Mouse (Mus musculus): ENCODE measurements around the gene Topors.
"Not testable (repeated sequence)": the region's sequence is repeated elsewhere in the genome, so short reads cannot be mapped to it uniquely, and the experiment has no call there.

Topors gene

DNA sequence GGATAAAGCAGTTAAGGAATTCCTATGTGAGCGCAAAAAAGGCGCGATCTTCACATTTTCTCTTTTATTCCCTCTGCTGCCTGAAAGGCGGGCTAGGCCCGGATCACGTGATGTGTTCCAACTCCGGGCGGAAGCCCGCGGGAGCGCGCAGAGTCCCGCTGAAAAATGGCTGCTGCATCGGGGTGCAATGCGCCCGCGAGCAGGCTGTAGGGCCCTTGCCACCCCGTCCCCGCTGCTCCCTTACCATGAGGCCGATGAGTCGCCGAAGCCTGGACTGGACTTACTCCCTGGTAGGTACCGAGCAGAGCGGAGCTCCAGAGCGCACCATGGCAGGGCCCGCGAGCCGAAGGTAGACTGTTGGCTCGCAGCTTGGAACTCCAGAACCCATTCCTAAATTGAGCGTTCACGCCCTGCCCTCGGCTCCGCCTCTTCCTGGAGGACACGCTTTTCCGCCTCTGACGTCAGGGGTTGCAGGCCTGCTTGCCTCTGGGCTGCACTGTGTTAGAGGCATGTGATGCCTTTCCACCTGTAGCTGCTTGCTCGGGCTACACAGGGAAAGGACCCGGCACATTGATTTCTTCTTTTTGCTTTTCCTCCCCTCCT is at the start of gene Topors, which contains the start of gene Smim27:
Topors (minus strand) TSS at position 421 of the 603 bp plus-strand sequence.
Smim27 (plus strand) TSS at position 150 of the 603 bp plus-strand sequence.
- peak; percentile 97 for DNase-seq (ENCODE audit: low spot score)

GRCm38 (mm10) chr4:40317404-40317803 is 47.8 kb upstream of the Topors start:
- DNase-seq (ENCODE audit: low spot score) = no peak

DNA sequence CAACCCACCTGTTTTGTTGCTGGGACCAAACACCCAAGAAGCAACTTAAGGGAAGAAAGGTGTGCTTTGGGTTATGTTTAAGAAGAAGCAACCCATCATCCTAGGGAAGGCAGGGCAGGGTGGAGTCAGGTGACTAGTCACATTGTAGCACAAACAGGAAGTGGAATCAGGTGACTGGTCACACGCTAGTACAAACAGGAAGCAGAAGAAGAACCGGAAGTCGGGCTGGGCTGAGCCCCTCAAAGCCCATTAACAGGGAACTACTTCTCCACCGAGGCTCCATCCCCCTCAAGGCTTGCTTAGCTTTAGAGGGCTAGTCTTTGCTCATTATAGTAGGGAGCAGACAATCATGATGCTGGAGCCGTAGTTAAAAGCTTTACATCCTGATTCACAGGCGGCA is 43.4 kb upstream of the Topors start:
- no peak for DNase-seq (ENCODE audit: low spot score)

GRCm38 (mm10) chr4:40312213-40312612 is 42.6 kb upstream of the Topors start:
- no peak for DNase-seq (ENCODE audit: low spot score)

- no peak for DNase-seq (ENCODE audit: low spot score)
Observed at GRCm38 (mm10) chr4:40310796-40311383, 41.2 kb upstream of the Topors start.

DNA sequence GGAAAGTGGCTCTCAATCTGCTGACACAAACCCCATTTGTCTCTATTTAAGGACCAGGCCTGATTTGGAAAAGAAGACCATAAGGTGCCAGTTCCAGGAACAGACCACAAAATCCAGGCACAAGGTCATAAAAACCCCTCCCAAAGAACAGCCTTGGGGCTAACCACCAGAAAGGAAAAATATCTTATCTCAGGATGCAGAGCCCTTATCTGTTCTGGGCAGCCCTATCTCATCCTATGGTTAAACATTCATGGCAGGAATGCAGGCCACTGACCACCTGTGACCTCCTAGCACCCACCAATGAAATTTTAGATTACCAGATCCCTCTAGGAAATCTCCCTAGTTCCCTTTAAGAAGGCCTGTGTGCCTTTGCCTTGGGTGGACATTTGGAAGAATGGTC is 40.0 kb upstream of the Topors start:
- DNase-seq (ENCODE audit: low spot score) = no peak

GRCm38 (mm10) chr4:40302445-40303125 is 32.9 kb upstream of the Topors start:
- DNase-seq (ENCODE audit: low spot score) = no peak

DNA sequence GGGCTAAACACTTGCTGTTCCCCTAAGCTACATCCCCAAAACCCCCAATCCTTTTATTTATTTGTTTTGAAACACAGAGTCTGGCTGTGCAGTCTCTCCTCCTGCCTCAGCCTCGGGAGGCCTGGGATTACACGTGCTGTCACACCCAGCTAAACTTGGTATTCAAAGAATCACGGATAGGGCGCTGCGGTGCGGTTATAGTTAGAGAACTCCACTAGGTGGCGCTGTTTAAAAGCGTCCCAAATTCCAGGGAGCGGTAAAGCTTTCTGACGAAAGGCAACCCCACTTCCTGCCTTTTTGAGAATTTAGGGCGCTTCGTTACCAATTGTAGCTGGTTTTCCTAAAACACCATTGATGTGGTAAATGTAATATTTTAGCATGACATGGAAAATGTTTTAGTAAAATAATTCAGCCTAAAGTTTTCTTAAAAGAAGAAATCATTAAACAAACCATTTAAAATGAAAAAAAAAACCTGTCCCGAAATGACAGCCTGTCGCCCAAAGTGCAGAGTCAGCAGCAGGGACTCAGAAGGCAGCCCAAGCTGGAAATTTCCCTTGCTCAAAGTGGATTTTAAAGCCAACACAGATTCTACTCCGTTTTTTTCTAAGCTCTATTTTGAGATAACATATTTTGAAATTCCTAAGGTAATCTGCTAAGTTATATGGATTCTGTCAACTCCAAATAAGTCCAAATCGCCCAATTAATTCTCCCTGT is 31.6 kb upstream of the Topors start:
- DNase-seq (ENCODE audit: low spot score) = peak; percentile 71

DNA sequence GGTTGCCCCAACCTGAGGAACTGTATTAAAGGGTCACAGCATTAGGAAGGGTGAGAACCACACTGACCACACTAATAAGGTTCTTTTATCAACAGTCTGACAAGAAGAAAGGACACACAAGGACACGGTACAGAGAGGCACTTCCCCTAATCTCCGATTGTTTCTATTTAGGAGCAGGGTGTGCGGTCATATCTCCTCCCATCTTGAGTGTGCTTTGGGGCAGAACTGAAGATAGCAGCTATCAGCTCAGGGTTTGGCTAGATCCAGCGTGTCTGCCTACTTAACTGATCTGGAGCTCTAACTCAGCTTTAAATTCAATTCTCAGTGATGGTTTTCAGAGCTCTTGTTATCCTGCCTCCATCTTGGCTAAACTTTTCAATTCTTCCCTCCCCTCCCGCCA is 29.5 kb upstream of the Topors start:
- DNase-seq (ENCODE audit: low spot score) = no peak

GRCm38 (mm10) chr4:40291511-40291910 is 21.9 kb upstream of the Topors start:
- DNase-seq (ENCODE audit: low spot score) = not testable (repeated sequence)

- no peak for DNase-seq (ENCODE audit: low spot score)
Observed at GRCm38 (mm10) chr4:40289046-40289445, 19.4 kb upstream of the Topors start.

DNA sequence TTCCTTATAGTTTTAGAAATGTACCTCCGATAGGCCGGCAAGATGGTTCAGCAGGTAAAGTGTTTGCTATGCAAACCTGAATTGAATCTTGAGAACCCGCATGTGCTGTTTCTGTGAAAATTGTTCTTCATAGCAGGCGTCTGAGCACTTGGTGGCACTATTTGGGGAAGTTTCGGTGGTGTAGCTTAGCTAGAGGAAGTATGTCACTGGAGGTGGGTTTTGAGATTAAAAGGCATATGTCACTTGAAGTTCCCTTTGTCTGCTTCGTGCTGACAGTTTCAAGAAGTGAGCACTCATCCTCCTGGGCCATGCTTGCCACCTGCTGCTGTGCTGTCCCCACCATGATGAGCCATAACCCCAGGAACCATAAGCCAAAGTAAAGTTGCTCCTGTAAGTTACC is 17.8 kb upstream of the Topors start:
- no peak for DNase-seq (ENCODE audit: low spot score)

GRCm38 (mm10) chr4:40285582-40285981 is 15.9 kb upstream of the Topors start:
- DNase-seq (ENCODE audit: low spot score) = peak; percentile 77

GRCm38 (mm10) chr4:40279276-40279900 is 9.7 kb upstream of the Topors start, which contains the start of gene Ndufb6:
TSS of gene Ndufb6 (minus strand) at chr4:40279421.
- DNase-seq (ENCODE audit: low spot score) = peak; percentile 92

- DNase-seq (ENCODE audit: low spot score) = no peak
Observed at GRCm38 (mm10) chr4:40278880-40279275, 9.2 kb upstream of the Topors start.

GRCm38 (mm10) chr4:40268835-40269234 is 815 bp downstream of the Topors start:
- DNase-seq (ENCODE audit: low spot score) = no peak

GRCm38 (mm10) chr4:40268204-40268813 is 1.3 kb downstream of the Topors start:
- peak; percentile 92 for DNase-seq (ENCODE audit: low spot score)

- peak; percentile 54 for DNase-seq (ENCODE audit: low spot score)
Observed at GRCm38 (mm10) chr4:40267681-40268080, 2.0 kb downstream of the Topors start.

GRCm38 (mm10) chr4:40264321-40264720 is 5.3 kb downstream of the Topors start:
- DNase-seq (ENCODE audit: low spot score) = peak; percentile 26

DNA sequence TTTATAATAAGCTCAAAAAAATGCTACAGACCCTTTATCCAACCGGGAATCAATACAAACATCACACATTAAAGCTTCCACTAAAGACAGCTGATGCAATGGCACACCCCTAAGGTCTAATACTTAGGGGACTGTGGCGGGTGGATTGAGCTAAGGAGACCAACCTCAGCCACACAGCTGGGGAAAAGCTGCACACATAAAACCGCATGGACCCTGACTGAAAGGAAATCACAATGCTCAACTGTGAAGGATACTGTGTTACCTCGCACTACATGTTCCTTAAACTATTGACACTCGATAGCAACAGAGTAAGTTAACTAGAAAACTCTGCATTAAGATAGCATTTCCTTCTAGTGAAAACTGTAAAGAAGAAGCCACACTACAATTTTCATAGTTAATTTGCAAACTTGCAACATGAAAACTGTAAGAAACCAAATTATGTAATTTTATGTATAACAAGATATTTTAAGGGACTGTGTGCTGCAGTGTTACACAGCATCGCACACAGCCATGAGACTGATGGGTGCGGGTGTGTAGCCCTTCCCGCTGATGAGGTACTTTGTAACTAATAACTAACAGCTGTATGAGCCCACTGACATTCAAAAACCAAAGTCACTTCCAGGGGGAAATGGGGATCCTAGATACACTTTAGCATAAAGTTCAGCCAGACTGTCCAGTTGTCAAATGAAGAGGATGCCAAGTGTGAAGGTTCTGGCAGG is 15.1 kb downstream of the Topors start:
- DNase-seq (ENCODE audit: low spot score) = no peak

DNA sequence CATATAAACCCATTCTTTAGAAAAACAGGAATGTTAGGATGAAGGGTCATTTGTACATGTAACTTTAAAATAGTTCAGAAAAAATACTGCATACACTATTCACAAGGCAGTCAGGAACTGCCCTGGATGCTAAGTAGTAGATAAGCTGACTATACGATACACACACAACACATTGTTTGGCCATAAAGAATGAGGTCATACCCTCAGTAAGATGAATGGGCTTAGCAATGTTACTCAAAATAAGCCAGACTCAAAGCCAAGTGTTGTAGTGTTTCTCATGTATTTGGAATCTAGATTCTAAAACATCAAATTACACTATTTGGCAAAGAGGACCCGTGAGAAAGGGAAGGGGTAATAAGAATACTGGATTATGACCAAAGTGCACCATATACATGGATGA is 15.9 kb downstream of the Topors start:
- DNase-seq (ENCODE audit: low spot score) = no peak
